Mouse (Mus musculus): Measurements from ENCODE around the gene Dtx3.

DNA sequence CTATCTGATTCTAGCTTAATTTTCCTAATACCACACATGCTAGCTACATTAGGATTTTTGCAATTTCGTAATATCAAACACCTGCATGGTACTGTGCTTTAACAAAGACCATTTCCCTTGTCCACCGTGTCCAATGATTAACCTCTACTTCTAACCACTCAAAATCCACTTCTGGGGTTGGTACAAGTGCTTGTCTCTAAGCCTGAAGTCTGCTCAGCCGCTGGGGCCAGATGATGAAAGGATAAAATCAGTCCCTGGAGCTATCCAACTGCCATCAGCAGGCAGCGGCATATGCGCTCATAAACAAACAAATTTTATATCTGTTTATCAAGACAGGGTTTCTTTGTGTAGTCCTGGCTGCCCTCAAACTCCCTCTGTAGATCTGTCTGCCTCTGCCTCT, 9.1 kb upstream of the Dtx3 start:
- no peak for TF ChIP-seq CTCF (IDR thresholded peaks at IDR 0.05; ENCODE audit: control insufficient read depth, insufficient read depth, insufficient replicate concordance, low read depth, low read length)
- no peak for TF ChIP-seq POLR2A (IDR thresholded peaks at IDR 0.05; ENCODE audit: control insufficient read depth, low read depth, low read length)
